Mouse (Mus musculus): ENCODE measurements around the gene Drc7. TPM values are rescaled to one million over a fixed set of nuclear protein-coding genes. Genes with fewer than 3 reads are reported as not detected.

Drc7 gene
- 1.7 and 2.4 TPM in 2 replicates for polyA plus RNA-seq (2015; fragmentation: Nextera tagmentation; extraction: Ambion mirVana)

GRCm38 (mm10) chr8:95054927-95055510, at the start of gene Drc7:
Gene Drc7 (plus strand): TSS chr8:95055103.
- Histone ChIP-seq H3K4me2 (replicated peaks) (no peak within 1 kb of the TSS), H3K4me3 (replicated peaks) (no peak within 1 kb of the TSS), H3K27me3 (no peaks in the 10 kb centered on the region), H3K27ac (replicated peaks) (no peak within 1 kb of the TSS), H3K4me1 (no peaks in the 10 kb centered on the region), H3K9ac (no peak within 1 kb of the TSS), H3K9me3 (replicated peaks) (no peaks in the 10 kb centered on the region), H3K36me3 (no peaks in the 10 kb centered on the region)
- no peak for ATAC-seq (ENCODE audit: insufficient number of reproducible peaks, low FRiP score, low TSS enrichment, low read depth)
- WGBS, result 18% methylated on average over 2 of the region's 2 CpGs

- H3K27me3 ChIP-seq, result no peaks in the 10 kb centered on the region
- H3K4me1 ChIP-seq, result no peaks in the 10 kb centered on the region
- H3K4me2 ChIP-seq (replicated peaks), result no peak overlapping the region
- H3K4me3 ChIP-seq (replicated peaks), result no peak overlapping the region
- H3K36me3 ChIP-seq, result no peaks in the 10 kb centered on the region
- H3K27ac ChIP-seq (replicated peaks), result no peak overlapping the region
- WGBS, result 67% methylated on average over 15 of the region's 15 CpGs
- H3K9ac ChIP-seq, result no peak overlapping the region
- no peaks in the 10 kb centered on the region for H3K9me3 ChIP-seq (replicated peaks)
- ATAC-seq (ENCODE audit: insufficient number of reproducible peaks, low FRiP score, low TSS enrichment, low read depth), result 0 out of 2 replicates have a peak, but pooled peaks have one; percentile 59
Measured at GRCm38 (mm10) chr8:95012442-95012919, 42.4 kb upstream of the Drc7 start.

- no peaks in the 10 kb centered on the region for H3K4me1 ChIP-seq
- H3K27ac ChIP-seq (replicated peaks), result no peak overlapping the region
- no peaks in the 10 kb centered on the region for H3K36me3 ChIP-seq
- no peaks in the 10 kb centered on the region for H3K9me3 ChIP-seq (replicated peaks)
- no peaks in the 10 kb centered on the region for H3K27me3 ChIP-seq
- WGBS, result 61% methylated on average over 4 of the region's 4 CpGs
- ATAC-seq (ENCODE audit: insufficient number of reproducible peaks, low FRiP score, low TSS enrichment, low read depth), result no peak
- H3K4me2 ChIP-seq (replicated peaks), result no peak overlapping the region
- no peak overlapping the region for H3K4me3 ChIP-seq (replicated peaks)
- H3K9ac ChIP-seq, result no peak overlapping the region
Measured at GRCm38 (mm10) chr8:95015866-95016265, 39.0 kb upstream of the Drc7 start.

GRCm38 (mm10) chr8:95016684-95017083, 38.2 kb upstream of the Drc7 start:
- Histone ChIP-seq H3K9me3 (replicated peaks) (no peaks in the 10 kb centered on the region), H3K4me3 (replicated peaks) (no peak overlapping the region), H3K36me3 (no peaks in the 10 kb centered on the region), H3K27me3 (no peaks in the 10 kb centered on the region), H3K4me2 (replicated peaks) (no peak overlapping the region), H3K4me1 (no peaks in the 10 kb centered on the region), H3K27ac (replicated peaks) (no peak overlapping the region), H3K9ac (no peak overlapping the region)
- no peak for ATAC-seq (ENCODE audit: insufficient number of reproducible peaks, low FRiP score, low TSS enrichment, low read depth)
- WGBS, result 54% methylated on average over 4 of the region's 4 CpGs

- Histone ChIP-seq H3K4me1 (no peaks in the 10 kb centered on the region), H3K27ac (replicated peaks) (no peak within 1 kb of the TSS), H3K4me2 (replicated peaks) (no peak within 1 kb of the TSS), H3K36me3 (no peaks in the 10 kb centered on the region), H3K27me3 (no peaks in the 10 kb centered on the region), H3K4me3 (replicated peaks) (no peak within 1 kb of the TSS), H3K9ac (no peak within 1 kb of the TSS), H3K9me3 (replicated peaks) (no peaks in the 10 kb centered on the region)
- WGBS, result 69% methylated on average over 11 of the region's 11 CpGs
- ATAC-seq (ENCODE audit: insufficient number of reproducible peaks, low FRiP score, low TSS enrichment, low read depth), result no peak
Measured at GRCm38 (mm10) chr8:95017451-95017850, 37.5 kb upstream of the Drc7 start, which contains the start of gene Adgrg3. Gene Adgrg3 (plus strand): TSS chr8:95017692.

GRCm38 (mm10) chr8:95017969-95018635, 36.8 kb upstream of the Drc7 start:
- ATAC-seq (ENCODE audit: insufficient number of reproducible peaks, low FRiP score, low TSS enrichment, low read depth), result no peak
- H3K4me1 ChIP-seq, result no peaks in the 10 kb centered on the region
- H3K36me3 ChIP-seq, result no peaks in the 10 kb centered on the region
- H3K9ac ChIP-seq, result no peak overlapping the region
- H3K27ac ChIP-seq (replicated peaks), result no peak overlapping the region
- H3K27me3 ChIP-seq, result no peaks in the 10 kb centered on the region
- H3K4me3 ChIP-seq (replicated peaks), result no peak overlapping the region
- WGBS, result 83% methylated on average over 9 of the region's 9 CpGs
- H3K9me3 ChIP-seq (replicated peaks), result no peaks in the 10 kb centered on the region
- H3K4me2 ChIP-seq (replicated peaks), result no peak overlapping the region

- Histone ChIP-seq H3K27ac (replicated peaks) (no peak overlapping the region), H3K4me3 (replicated peaks) (no peak overlapping the region), H3K9ac (no peak overlapping the region), H3K4me2 (replicated peaks) (no peak overlapping the region), H3K36me3 (no peaks in the 10 kb centered on the region), H3K9me3 (replicated peaks) (no peaks in the 10 kb centered on the region), H3K27me3 (no peaks in the 10 kb centered on the region), H3K4me1 (no peaks in the 10 kb centered on the region)
- 55% methylated on average over 12 of the region's 12 CpGs for WGBS
- no peak for ATAC-seq (ENCODE audit: insufficient number of reproducible peaks, low FRiP score, low TSS enrichment, low read depth)
Measured at GRCm38 (mm10) chr8:95020293-95020777, 34.6 kb upstream of the Drc7 start.

GRCm38 (mm10) chr8:95020821-95021220, 34.1 kb upstream of the Drc7 start:
- 75% methylated on average over 10 of the region's 10 CpGs for WGBS
- Histone ChIP-seq H3K27me3 (no peaks in the 10 kb centered on the region), H3K9ac (no peak overlapping the region), H3K4me2 (replicated peaks) (no peak overlapping the region), H3K9me3 (replicated peaks) (no peaks in the 10 kb centered on the region), H3K4me3 (replicated peaks) (no peak overlapping the region), H3K36me3 (no peaks in the 10 kb centered on the region), H3K4me1 (no peaks in the 10 kb centered on the region), H3K27ac (replicated peaks) (no peak overlapping the region)
- ATAC-seq (ENCODE audit: insufficient number of reproducible peaks, low FRiP score, low TSS enrichment, low read depth), result no peak

- Histone ChIP-seq H3K4me1 (no peaks in the 10 kb centered on the region), H3K4me2 (replicated peaks) (no peak overlapping the region), H3K9ac (no peak overlapping the region), H3K9me3 (replicated peaks) (no peaks in the 10 kb centered on the region), H3K27ac (replicated peaks) (no peak overlapping the region), H3K36me3 (no peaks in the 10 kb centered on the region), H3K4me3 (replicated peaks) (no peak overlapping the region), H3K27me3 (no peaks in the 10 kb centered on the region)
- no peak for ATAC-seq (ENCODE audit: insufficient number of reproducible peaks, low FRiP score, low TSS enrichment, low read depth)
- WGBS, result 22% methylated on average over 8 of the region's 8 CpGs
Measured at GRCm38 (mm10) chr8:95023201-95023600, 31.7 kb upstream of the Drc7 start.

GRCm38 (mm10) chr8:95024387-95024786, 30.5 kb upstream of the Drc7 start:
- 73% methylated on average over 4 of the region's 4 CpGs for WGBS
- Histone ChIP-seq H3K9ac (no peak overlapping the region), H3K4me3 (replicated peaks) (no peak overlapping the region), H3K27ac (replicated peaks) (no peak overlapping the region), H3K4me1 (no peaks in the 10 kb centered on the region), H3K27me3 (no peaks in the 10 kb centered on the region), H3K36me3 (no peaks in the 10 kb centered on the region), H3K4me2 (replicated peaks) (no peak overlapping the region), H3K9me3 (replicated peaks) (no peaks in the 10 kb centered on the region)
- ATAC-seq (ENCODE audit: insufficient number of reproducible peaks, low FRiP score, low TSS enrichment, low read depth), result no peak

GRCm38 (mm10) chr8:95025421-95025820, 29.5 kb upstream of the Drc7 start:
- Histone ChIP-seq H3K36me3 (no peaks in the 10 kb centered on the region), H3K9me3 (replicated peaks) (no peaks in the 10 kb centered on the region), H3K4me1 (no peaks in the 10 kb centered on the region), H3K4me2 (replicated peaks) (no peak overlapping the region), H3K4me3 (replicated peaks) (no peak overlapping the region), H3K27ac (replicated peaks) (no peak overlapping the region), H3K9ac (no peak overlapping the region), H3K27me3 (no peaks in the 10 kb centered on the region)
- ATAC-seq (ENCODE audit: insufficient number of reproducible peaks, low FRiP score, low TSS enrichment, low read depth), result no peak
- 59% methylated on average over 2 of the region's 2 CpGs for WGBS
